Mouse (Mus musculus): Measurements from ENCODE around the gene Borcs5. TPM values are rescaled to one million over a fixed set of nuclear protein-coding genes. Genes with fewer than 3 reads are reported as not detected.

The Borcs5 gene
- total and polyA plus RNA-seq, 3 experiments = 10.2 to 16.4 (median 10.4) TPM

DNA sequence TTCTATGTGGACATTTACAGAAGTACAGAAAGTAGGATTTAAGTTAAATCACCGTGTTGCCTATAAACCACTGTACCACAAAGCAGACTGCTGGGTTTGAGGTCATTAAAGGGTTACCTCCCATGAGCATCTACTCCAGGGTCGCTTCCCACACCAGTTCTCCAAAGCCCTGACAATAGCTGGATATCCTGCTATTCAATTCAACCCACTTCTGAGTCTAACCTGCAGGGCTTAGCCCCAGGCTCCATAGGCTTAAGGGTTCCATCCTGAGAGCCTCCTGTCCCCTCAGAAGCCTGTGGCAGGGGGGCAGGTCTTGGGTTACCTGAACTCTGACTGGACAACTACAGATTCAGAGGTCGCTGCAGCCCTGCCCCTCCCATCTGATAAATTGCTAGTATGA, 19.2 kb upstream of the Borcs5 start:
- DNase-seq (ENCODE audit: extremely low read depth) = no peak
- Histone ChIP-seq H3K9ac (ENCODE audit: insufficient read depth, low read depth) (no peak overlapping the region), H3K79me2 (replicated peaks; ENCODE audit: control insufficient read depth, extremely low read depth, insufficient read depth, poor library complexity, severe bottlenecking) (no peaks in the 10 kb centered on the region), H3K4me3 (replicated peaks in 1 of 3; ENCODE audit: low read depth in 2 of 3, low read length in 2 of 3, poor library complexity in 1 of 3) (no peak overlapping the region), H3K27ac (ENCODE audit: insufficient read depth, low read depth) (no peak overlapping the region), H3K36me3 (replicated peaks in 1 of 2; ENCODE audit: control insufficient read depth in 1 of 2, insufficient read depth in 1 of 2, low read length in 1 of 2) (no peaks in the 10 kb centered on the region), H3K4me2 (ENCODE audit: insufficient read depth, low read depth, poor library complexity, severe bottlenecking) (no peak overlapping the region), H3K9me3 (replicated peaks; ENCODE audit: low read length) (no peaks in the 10 kb centered on the region), H3K4me1 (ENCODE audit: control insufficient read depth in 1 of 2, insufficient read depth in 2 of 2) (no peaks in the 10 kb centered on the region), H3K27me3 (replicated peaks) (no peaks in the 10 kb centered on the region)
- in situ Hi-C loops (cut with MboI; ENCODE audit: low pct_ligation_motif_present, low pct_unique_long_range_greater_than_20kb, low sequenced_read_pairs) = loop anchor here (25.0 kb wide), 1 partner anchor 658 kb away; no protein-coding TSS in a partner anchor
- dilution Hi-C loops (cut with MboI; ENCODE audit: extremely low pct_ligation_motif_present, extremely low pct_unique_long_range_greater_than_20kb, low sequenced_read_pairs) = no loop called here
- TF ChIP-seq ZC3H11A (IDR thresholded peaks at IDR 0.05; ENCODE audit: low read depth, low read length) (no peak), MXI1 (IDR thresholded peaks at IDR 0.05; ENCODE audit: low read depth, low read length) (no peak), MEF2A (IDR thresholded peaks at IDR 0.05; ENCODE audit: borderline replicate concordance, low read depth, low read length) (no peak), BHLHE40 (IDR thresholded peaks at IDR 0.05; ENCODE audit: low read depth, low read length) (no peak), MAFK (IDR thresholded peaks at IDR 0.05; ENCODE audit: insufficient replicate concordance, low read length) (no peak), UBTF (IDR thresholded peaks at IDR 0.05; ENCODE audit: low read depth, low read length) (no peak), ZKSCAN1 (IDR thresholded peaks at IDR 0.05; ENCODE audit: borderline replicate concordance, low read depth, low read length) (no peak), SMC3 (IDR thresholded peaks at IDR 0.05; ENCODE audit: low read depth, low read length) (no peak), IRF4 (IDR thresholded peaks at IDR 0.05; ENCODE audit: low read depth, low read length) (no peak), SIN3A (IDR thresholded peaks at IDR 0.05; ENCODE audit: low read length) (no peak), ETS1 (conservative IDR thresholded peaks at IDR 0.05; ENCODE audit: low read depth, low read length) (no peak), CHD2 (IDR thresholded peaks at IDR 0.05; ENCODE audit: low read length) (no peak), PAX5 (IDR thresholded peaks at IDR 0.05; ENCODE audit: low read length) (no peak), MAZ (IDR thresholded peaks at IDR 0.05; ENCODE audit: low read depth, low read length) (no peak), NRF1 (IDR thresholded peaks at IDR 0.05; ENCODE audit: low read depth, low read length) (no peak)

DNA sequence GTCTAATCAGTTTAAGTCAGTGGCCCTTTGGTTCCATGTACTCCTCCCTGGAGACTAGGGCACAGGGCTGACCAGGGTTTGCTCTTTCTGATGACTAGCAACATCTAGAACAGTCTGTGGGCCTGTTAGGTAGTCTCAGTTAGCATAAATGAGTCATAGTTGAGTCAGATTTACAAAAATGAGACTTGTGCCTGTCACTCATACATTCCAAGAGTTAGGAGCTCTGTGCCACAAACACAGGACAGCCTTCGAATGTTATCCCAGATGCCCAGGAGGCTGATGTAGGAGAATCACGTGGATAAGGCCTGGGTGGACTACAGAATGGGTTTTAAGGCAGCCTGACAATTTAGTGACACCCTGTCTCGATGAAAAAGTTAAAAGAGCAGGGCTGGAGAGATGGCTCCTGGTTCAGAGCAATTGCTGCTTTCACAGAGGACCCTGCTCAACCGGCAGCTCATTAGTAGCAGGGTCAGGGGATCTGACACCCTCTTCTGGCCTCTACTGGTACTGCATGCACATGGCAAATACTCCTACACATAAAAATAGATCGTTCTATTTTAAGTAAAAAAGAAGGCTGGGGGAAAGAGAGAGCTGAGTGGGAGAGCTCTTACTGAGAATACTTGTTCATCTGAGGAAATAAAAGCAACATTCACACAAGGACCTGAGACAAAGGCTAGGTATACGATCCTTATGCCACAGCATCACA, 18.3 kb upstream of the Borcs5 start:
- in situ Hi-C loops (cut with MboI; ENCODE audit: low pct_ligation_motif_present, low pct_unique_long_range_greater_than_20kb, low sequenced_read_pairs) = loop anchor here (25.0 kb wide), 1 partner anchor 659 kb away; no protein-coding TSS in a partner anchor
- Histone ChIP-seq H3K4me2 (ENCODE audit: insufficient read depth, low read depth, poor library complexity, severe bottlenecking) (no peak overlapping the region), H3K79me2 (replicated peaks; ENCODE audit: control insufficient read depth, extremely low read depth, insufficient read depth, poor library complexity, severe bottlenecking) (no peaks in the 10 kb centered on the region), H3K27me3 (replicated peaks) (no peaks in the 10 kb centered on the region), H3K4me3 (replicated peaks in 1 of 3; ENCODE audit: low read depth in 2 of 3, low read length in 2 of 3, poor library complexity in 1 of 3) (no peak overlapping the region), H3K4me1 (ENCODE audit: control insufficient read depth in 1 of 2, insufficient read depth in 2 of 2) (no peaks in the 10 kb centered on the region), H3K9ac (ENCODE audit: insufficient read depth, low read depth) (no peak overlapping the region), H3K9me3 (replicated peaks; ENCODE audit: low read length) (no peaks in the 10 kb centered on the region), H3K36me3 (replicated peaks in 1 of 2; ENCODE audit: control insufficient read depth in 1 of 2, insufficient read depth in 1 of 2, low read length in 1 of 2) (no peaks in the 10 kb centered on the region), H3K27ac (ENCODE audit: insufficient read depth, low read depth) (no peak overlapping the region)
- dilution Hi-C loops (cut with MboI; ENCODE audit: extremely low pct_ligation_motif_present, extremely low pct_unique_long_range_greater_than_20kb, low sequenced_read_pairs) = no loop called here
- peak; percentile 42 for DNase-seq (ENCODE audit: extremely low read depth)
- TF ChIP-seq JUND (conservative IDR thresholded peaks at IDR 0.05; ENCODE audit: low read depth, low read length) = no peak
- peak; percentile 34 for TF ChIP-seq RAD21 (IDR thresholded peaks at IDR 0.05; ENCODE audit: low read depth, low read length)
- no peak for TF ChIP-seq USF2 (conservative IDR thresholded peaks at IDR 0.05; ENCODE audit: low read depth, low read length)
- TF ChIP-seq POLR2AphosphoS2 (IDR thresholded peaks at IDR 0.05; ENCODE audit: low read depth, low read length) = no peak
- TF ChIP-seq CHD2 (IDR thresholded peaks at IDR 0.05; ENCODE audit: low read length) = no peak
- TF ChIP-seq USF1 (IDR thresholded peaks at IDR 0.05; ENCODE audit: low read depth, low read length) = no peak
- peak; percentile 59 to 69 for TF ChIP-seq CTCF (conservative IDR thresholded peaks at IDR 0.05 in 1 of 2, IDR thresholded peaks at IDR 0.05 in 1 of 2; ENCODE audit: low read depth in 2 of 2, low read length in 2 of 2)
- TF ChIP-seq EP300 (IDR thresholded peaks at IDR 0.05; ENCODE audit: low read length) = no peak
- TF ChIP-seq SMC3 (IDR thresholded peaks at IDR 0.05; ENCODE audit: low read depth, low read length) = peak; percentile 43
- no peak for TF ChIP-seq ZC3H11A (IDR thresholded peaks at IDR 0.05; ENCODE audit: low read depth, low read length)
- no peak for TF ChIP-seq ZMIZ1 (IDR thresholded peaks at IDR 0.05; ENCODE audit: low read depth, low read length)
